Mouse (Mus musculus) cerebellum, adult 2 months (tissue): ENCODE data around the gene Neu1. TPM values are rescaled to one million over a fixed set of nuclear protein-coding genes. Genes with fewer than 3 reads are reported as not detected.
"Not testable (repeated sequence)": the region's sequence is repeated elsewhere in the genome, so short reads cannot be mapped to it uniquely, and the experiment has no call there.

Source experiments
- DNase-seq, 2 experiments: peaks; one replicate each; pipeline ENCODE4 v3.0.0; 2021
- H3K27ac ChIP-seq: fragments of 200-500 bp; 2 replicates; pipeline ENCODE4 v1.5.1; 2012; ENCODE audit warnings: low read length, control low read depth, inconsistent platforms; ENCODE audit not compliant: insufficient read depth
- H3K27me3 ChIP-seq: fragments of 200-500 bp; 2 replicates; pipeline ENCODE4 v1.6.1; 2012; ENCODE audit warnings: inconsistent platforms, mild to moderate bottlenecking, low read length, moderate library complexity; ENCODE audit not compliant: control insufficient read depth, insufficient read depth
- H3K4me1 ChIP-seq: fragments of 200-500 bp; 2 replicates; pipeline ENCODE4 v1.6.1; 2011; ENCODE audit warnings: low read length; ENCODE audit not compliant: control insufficient read depth, insufficient read depth
- H3K4me3 ChIP-seq: fragments of 200-500 bp; replicated peaks from 2 replicates; pipeline ENCODE3; 2011; ENCODE audit warnings: mild to moderate bottlenecking, low read depth, low read length, control low read depth; ENCODE audit not compliant: insufficient read depth
- CTCF ChIP-seq: fragments of 200-500 bp; IDR thresholded peaks from 2 replicates; pipeline ENCODE4 v1.5.1; 2011; ENCODE audit warnings: low read depth, mild to moderate bottlenecking, control low read depth, low read length, moderate library complexity, borderline replicate concordance; ENCODE audit not compliant: insufficient read depth
- POLR2A ChIP-seq: fragments of 200-500 bp; IDR thresholded peaks from 2 replicates; pipeline ENCODE4 v1.6.1; 2011; ENCODE audit warnings: low read length, control low read depth, borderline replicate concordance; ENCODE audit not compliant: insufficient read depth
- WGBS: fragments of 180-500 bp; shearing (Covaris S2); methylation state at CpG from one replicate; pipeline ENCODE4 v1.1.7; 2018; 5-methylcytosine and 5-hydroxymethylcytosine counted together
- polyA plus RNA-seq: library from polyadenylated mRNA; depleted of rRNA; stranded (reverse); fragments of >200 nt; gene quantifications from 2 replicates; pipeline ENCODE4 v1.2.3, GENCODE M21; 2012

The Neu1 gene
- polyA plus RNA-seq, 1 experiment: 58.7 TPM

GRCm38 (mm10) chr17:34943128-34943815, 12.2 kb downstream of the Neu1 start:
- WGBS: 86% methylated on average over 4 of the region's 4 CpGs
- Histone ChIP-seq H3K4me1 (no peaks in the 10 kb centered on the region), H3K27ac (no peak overlapping the region), H3K4me3 (no peak overlapping the region), H3K27me3 (no peaks in the 10 kb centered on the region)
- DNase-seq: no peak
- TF ChIP-seq CTCF (no peak), POLR2A (no peak)

GRCm38 (mm10) chr17:34944362-34944761, 13.3 kb downstream of the Neu1 start:
- Histone ChIP-seq H3K4me1 (no peaks in the 10 kb centered on the region), H3K27ac (no peak overlapping the region), H3K27me3 (no peaks in the 10 kb centered on the region), H3K4me3 (no peak overlapping the region)
- DNase-seq: no peak
- no peak for TF ChIP-seq POLR2A
- TF ChIP-seq CTCF: no peak

- no peaks in the 10 kb centered on the region for H3K27me3 ChIP-seq
- TF ChIP-seq CTCF (no peak), POLR2A (no peak)
- 87% methylated on average over 5 of the region's 5 CpGs for WGBS
- DNase-seq: no peak
- H3K27ac ChIP-seq: no peak overlapping the region
- no peaks in the 10 kb centered on the region; the same call in none of the 2 replicates for H3K4me1 ChIP-seq
- no peak overlapping the region for H3K4me3 ChIP-seq
These were observed 15.6 kb downstream of the Neu1 start for GRCm38 (mm10) chr17:34946486-34947140.

- WGBS: 23% methylated on average over 8 of the region's 8 CpGs
- Histone ChIP-seq H3K27ac (no peak overlapping the region), H3K4me3 (no peak overlapping the region), H3K4me1 (no peaks in the 10 kb centered on the region; the same call in none of the 2 replicates), H3K27me3 (no peaks in the 10 kb centered on the region)
- DNase-seq: no peak
- TF ChIP-seq CTCF (peak; percentile 36; the same call in 1 of the 2 replicates), POLR2A (no peak)
These were observed 16.6 kb downstream of the Neu1 start for GRCm38 (mm10) chr17:34947606-34948005.

GRCm38 (mm10) chr17:34948721-34949552, 17.9 kb downstream of the Neu1 start:
- not testable (repeated sequence) for H3K4me3 ChIP-seq, H3K27ac ChIP-seq, H3K4me1 ChIP-seq, H3K27me3 ChIP-seq, DNase-seq
- WGBS: 57% methylated on average over 9 of the region's 9 CpGs

GRCm38 (mm10) chr17:34949553-34949969, 18.5 kb downstream of the Neu1 start:
- TF ChIP-seq POLR2A (no peak), CTCF (no peak)
- 47% methylated on average over 4 of the region's 4 CpGs for WGBS
- no peak overlapping the region for H3K4me3 ChIP-seq
- H3K27me3 ChIP-seq: no peaks in the 10 kb centered on the region
- no peak overlapping the region for H3K27ac ChIP-seq
- H3K4me1 ChIP-seq: no peaks in the 10 kb centered on the region; the same call in none of the 2 replicates
- no peak for DNase-seq

- Histone ChIP-seq H3K4me1 (no peaks in the 10 kb centered on the region; the same call in none of the 2 replicates), H3K4me3 (peak overlapping the region; percentile 98), H3K27ac (no peak overlapping the region), H3K27me3 (no peaks in the 10 kb centered on the region)
- TF ChIP-seq CTCF (no peak), POLR2A (no peak)
- no peak for DNase-seq
- WGBS: 34% methylated on average over 10 of the region's 10 CpGs
These were observed 19.7 kb downstream of the Neu1 start for GRCm38 (mm10) chr17:34950514-34951455.
